Mouse (Mus musculus): ENCODE results near the gene Msh3. TPM values are rescaled to one million over a fixed set of nuclear protein-coding genes. Genes with fewer than 3 reads are reported as not detected.

Msh3 gene
- polyA plus RNA-seq, 1 experiment from 2014 or later = 31.5 TPM

GRCm38 (mm10) chr13:92356376-92356775, 1.6 kb upstream of the Msh3 start:
- Histone ChIP-seq H3K9me3 (no peaks in the 10 kb centered on the region), H3K27me3 (no peaks in the 10 kb centered on the region), H3K4me2 (replicated peaks) (peak overlapping the region; percentile 91), H3K4me3 (peak overlapping the region; percentile 71), H3K4me1 (peaks cover 21% of the 10 kb centered on the region), H3K36me3 (0 out of 2 replicates have a peak, but pooled peaks cover 6% of the 10 kb centered on the region), H3K9ac (replicated peaks) (no peak overlapping the region), H3K27ac (replicated peaks) (no peak overlapping the region)
- no peak for ATAC-seq (ENCODE audit: low FRiP score, low read depth)
- WGBS = 77% methylated on average over 7 of the region's 7 CpGs

- no peak overlapping the region for H3K27ac ChIP-seq (replicated peaks)
These were observed 455 bp upstream of the Msh3 start for GRCm38 (mm10) chr13:92355272-92355643.

GRCm38 (mm10) chr13:92353956-92354355, 847 bp downstream of the Msh3 start:
- Histone ChIP-seq H3K4me2 (replicated peaks) (peak overlapping the region; percentile 91), H3K27ac (replicated peaks) (peak overlapping the region; percentile 90; the same call in 1 of the 2 replicates), H3K36me3 (peaks cover 10% of the 10 kb centered on the region), H3K4me3 (peak overlapping the region; percentile 71), H3K4me1 (peaks cover 21% of the 10 kb centered on the region), H3K27me3 (no peaks in the 10 kb centered on the region), H3K9me3 (no peaks in the 10 kb centered on the region), H3K9ac (replicated peaks) (no peak overlapping the region; the same call in 1 of the 2 replicates)
- WGBS = 35% methylated on average over 4 of the region's 4 CpGs
- ATAC-seq (ENCODE audit: low FRiP score, low read depth) = no peak

More at GRCm38 (mm10) chr13:92355272-92355643, 455 bp upstream of the Msh3 start:
- Histone ChIP-seq H3K4me3 (peak overlapping the region; percentile 71), H3K4me2 (replicated peaks) (peak overlapping the region; percentile 91), H3K4me1 (peaks cover 21% of the 10 kb centered on the region), H3K27me3 (no peaks in the 10 kb centered on the region), H3K9ac (replicated peaks) (peak overlapping the region; percentile 72), H3K36me3 (0 out of 2 replicates have a peak, but pooled peaks cover 6% of the 10 kb centered on the region), H3K9me3 (no peaks in the 10 kb centered on the region)
- under 1% methylated on average over 24 of the region's 24 CpGs for WGBS
- peak; percentile 64 for ATAC-seq (ENCODE audit: low FRiP score, low read depth)

- Histone ChIP-seq H3K4me3 (no peak overlapping the region), H3K4me1 (peaks cover 12% of the 10 kb centered on the region), H3K9me3 (no peaks in the 10 kb centered on the region), H3K27me3 (no peaks in the 10 kb centered on the region), H3K36me3 (peaks cover 28% of the 10 kb centered on the region), H3K4me2 (replicated peaks) (no peak overlapping the region), H3K27ac (replicated peaks) (no peak overlapping the region), H3K9ac (replicated peaks) (no peak overlapping the region)
- 97% methylated on average over 6 of the region's 6 CpGs for WGBS
- ATAC-seq (ENCODE audit: low FRiP score, low read depth) = no peak
These were observed 3.7 kb downstream of the Msh3 start for GRCm38 (mm10) chr13:92351100-92351499.

GRCm38 (mm10) chr13:92346338-92346737, 8.5 kb downstream of the Msh3 start:
- Histone ChIP-seq H3K9me3 (no peaks in the 10 kb centered on the region), H3K4me3 (no peak overlapping the region), H3K27me3 (no peaks in the 10 kb centered on the region), H3K36me3 (peaks cover 63% of the 10 kb centered on the region), H3K4me1 (no peaks in the 10 kb centered on the region), H3K9ac (replicated peaks) (no peak overlapping the region), H3K27ac (replicated peaks) (no peak overlapping the region), H3K4me2 (replicated peaks) (no peak overlapping the region)
- no peak for ATAC-seq (ENCODE audit: low FRiP score, low read depth)
- WGBS = 82% methylated on average over 5 of the region's 5 CpGs

DNA sequence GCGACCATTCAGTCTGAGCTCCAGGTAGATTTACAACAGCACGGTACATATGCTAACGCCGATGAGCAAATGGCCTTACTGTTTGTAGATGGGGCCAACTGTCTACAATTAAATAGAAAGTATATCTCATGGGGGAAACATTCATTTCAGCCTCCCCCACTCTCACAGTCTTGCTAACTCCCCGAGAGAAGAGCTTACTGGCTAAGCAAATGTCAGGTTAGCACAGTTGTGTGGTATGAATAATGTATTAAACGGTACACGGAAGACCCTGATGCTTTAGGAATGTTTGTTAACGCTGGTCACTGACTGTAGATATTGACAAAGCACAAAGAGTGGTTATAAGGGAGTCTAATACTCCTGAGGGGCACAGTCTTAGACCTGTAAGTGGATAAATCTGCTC, 10.8 kb downstream of the Msh3 start:
- Histone ChIP-seq H3K9ac (replicated peaks) (no peak overlapping the region), H3K4me3 (no peak overlapping the region), H3K4me1 (no peaks in the 10 kb centered on the region), H3K9me3 (no peaks in the 10 kb centered on the region), H3K36me3 (peaks cover 67% of the 10 kb centered on the region), H3K27me3 (no peaks in the 10 kb centered on the region), H3K27ac (replicated peaks) (no peak overlapping the region), H3K4me2 (replicated peaks) (no peak overlapping the region)
- ATAC-seq (ENCODE audit: low FRiP score, low read depth) = 0 out of 2 replicates have a peak, but pooled peaks have one; percentile 12
- 87% methylated on average over 8 of the region's 8 CpGs for WGBS

DNA sequence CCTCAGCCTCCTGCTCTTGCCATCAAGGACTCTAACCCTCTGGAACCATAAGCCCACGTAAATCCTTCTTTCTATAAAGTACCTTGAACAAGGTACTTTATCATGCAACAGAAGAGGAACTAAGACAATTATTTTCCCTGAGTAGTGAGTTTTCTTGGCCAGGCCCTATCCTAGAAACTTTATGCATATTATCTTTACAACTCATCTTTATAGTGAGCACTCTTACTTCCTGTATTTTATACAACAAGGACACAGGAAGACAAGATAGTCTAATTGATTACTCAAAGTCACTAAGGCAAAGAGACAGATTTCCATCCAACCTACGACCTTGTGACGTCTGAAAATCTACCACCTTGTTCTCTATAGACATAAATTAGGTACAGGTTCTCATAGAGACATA, 15.0 kb downstream of the Msh3 start:
- ATAC-seq (ENCODE audit: low FRiP score, low read depth) = no peak
- H3K27ac ChIP-seq (replicated peaks) = no peak overlapping the region
- peaks cover 44% of the 10 kb centered on the region for H3K36me3 ChIP-seq
- no peaks in the 10 kb centered on the region for H3K9me3 ChIP-seq
- H3K4me1 ChIP-seq = no peaks in the 10 kb centered on the region
- H3K27me3 ChIP-seq = no peaks in the 10 kb centered on the region
- H3K9ac ChIP-seq (replicated peaks) = no peak overlapping the region
- 89% methylated on average over 3 of the region's 3 CpGs for WGBS
- no peak overlapping the region for H3K4me3 ChIP-seq
- H3K4me2 ChIP-seq (replicated peaks) = no peak overlapping the region

- no peak overlapping the region for H3K9ac ChIP-seq (replicated peaks)
- no peak for ATAC-seq (ENCODE audit: low FRiP score, low read depth)
- H3K4me1 ChIP-seq = no peaks in the 10 kb centered on the region
- H3K4me3 ChIP-seq = no peak overlapping the region
- 85% methylated on average over 6 of the region's 6 CpGs for WGBS
- H3K27ac ChIP-seq (replicated peaks) = no peak overlapping the region
- no peaks in the 10 kb centered on the region for H3K9me3 ChIP-seq
- H3K4me2 ChIP-seq (replicated peaks) = no peak overlapping the region
- peaks cover 25% of the 10 kb centered on the region; the same call in 1 of the 2 replicates for H3K36me3 ChIP-seq
- no peaks in the 10 kb centered on the region for H3K27me3 ChIP-seq
These were observed 16.9 kb downstream of the Msh3 start for GRCm38 (mm10) chr13:92337773-92338462.

DNA sequence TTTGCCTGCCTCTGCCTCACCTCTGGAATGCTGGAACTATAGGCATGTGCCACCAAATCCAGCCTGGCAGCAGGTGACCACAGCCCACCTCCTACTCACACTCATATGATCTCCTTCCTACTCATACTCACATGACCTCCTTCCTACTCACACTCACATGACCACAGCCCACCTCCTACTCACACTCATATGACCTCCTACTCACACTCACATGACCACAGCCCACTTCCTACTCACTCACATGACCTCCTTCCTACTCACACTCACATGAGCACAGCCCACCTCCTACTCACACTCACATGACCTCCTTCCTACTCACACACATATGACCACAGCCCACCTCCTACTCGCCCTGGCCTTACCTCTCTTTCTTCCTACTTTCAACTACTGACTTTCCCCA, 17.9 kb downstream of the Msh3 start:
- Histone ChIP-seq H3K4me3 (no peak overlapping the region), H3K36me3 (peaks cover 17% of the 10 kb centered on the region; the same call in 1 of the 2 replicates), H3K9ac (replicated peaks) (0 out of 2 replicates have a peak overlapping the region, but pooled peaks have one; percentile 11), H3K4me1 (no peaks in the 10 kb centered on the region), H3K27me3 (no peaks in the 10 kb centered on the region), H3K9me3 (no peaks in the 10 kb centered on the region), H3K27ac (replicated peaks) (no peak overlapping the region), H3K4me2 (replicated peaks) (no peak overlapping the region)
- ATAC-seq (ENCODE audit: low FRiP score, low read depth) = no peak
- WGBS = 95% methylated on average over 1 of the region's 1 CpGs

DNA sequence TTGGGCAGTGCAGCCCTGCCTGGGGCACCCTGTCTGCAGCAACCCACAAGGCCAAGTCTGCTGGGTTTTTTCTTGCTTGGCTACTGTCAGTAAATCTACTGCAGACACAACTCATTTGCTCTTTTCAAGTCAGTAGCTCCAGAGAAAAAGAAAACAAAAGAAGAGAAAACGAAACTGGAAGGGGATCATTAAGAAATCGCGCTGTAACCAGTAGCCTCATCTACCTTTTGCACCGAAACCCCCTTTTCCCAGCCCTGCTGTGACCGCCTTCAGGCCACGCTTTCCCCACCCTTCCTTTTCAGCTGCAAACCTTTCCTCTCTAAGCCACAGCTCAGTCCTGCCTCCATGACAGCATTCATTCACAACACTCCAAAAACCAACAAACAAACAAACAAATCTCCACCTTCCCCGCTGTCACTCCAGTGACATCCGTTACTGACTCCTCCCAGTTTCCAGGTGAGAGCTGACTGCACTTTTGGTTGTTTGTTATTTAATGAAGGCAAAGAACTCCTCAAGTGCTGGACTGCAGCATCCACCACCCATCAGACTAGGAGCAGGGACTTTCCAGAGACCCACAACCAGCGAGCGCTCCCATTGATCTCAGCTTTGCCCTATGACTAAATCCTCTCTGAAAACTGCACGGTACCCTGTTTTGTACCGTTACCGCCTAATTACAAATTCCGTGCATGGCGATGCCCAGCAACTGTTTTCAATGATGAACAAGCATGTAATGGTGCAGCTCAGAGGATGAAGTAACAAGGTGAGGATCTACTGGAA, 22.5 kb downstream of the Msh3 start:
- H3K36me3 ChIP-seq = peaks cover 14% of the 10 kb centered on the region; the same call in 1 of the 2 replicates
- H3K4me2 ChIP-seq (replicated peaks) = no peak overlapping the region
- WGBS = 90% methylated on average over 15 of the region's 15 CpGs
- ATAC-seq (ENCODE audit: low FRiP score, low read depth) = no peak
- H3K27ac ChIP-seq (replicated peaks) = no peak overlapping the region
- H3K9me3 ChIP-seq = no peaks in the 10 kb centered on the region
- H3K4me3 ChIP-seq = no peak overlapping the region
- H3K9ac ChIP-seq (replicated peaks) = no peak overlapping the region
- no peaks in the 10 kb centered on the region for H3K4me1 ChIP-seq
- no peaks in the 10 kb centered on the region for H3K27me3 ChIP-seq

GRCm38 (mm10) chr13:92330621-92331020, 24.2 kb downstream of the Msh3 start:
- no peaks in the 10 kb centered on the region for H3K27me3 ChIP-seq
- WGBS = 90% methylated on average over 3 of the region's 3 CpGs
- H3K36me3 ChIP-seq = peaks cover 11% of the 10 kb centered on the region; the same call in 1 of the 2 replicates
- no peak overlapping the region for H3K4me2 ChIP-seq (replicated peaks)
- no peak overlapping the region for H3K27ac ChIP-seq (replicated peaks)
- H3K9ac ChIP-seq (replicated peaks) = no peak overlapping the region
- no peaks in the 10 kb centered on the region for H3K4me1 ChIP-seq
- no peaks in the 10 kb centered on the region for H3K9me3 ChIP-seq
- H3K4me3 ChIP-seq = no peak overlapping the region
- ATAC-seq (ENCODE audit: low FRiP score, low read depth) = no peak

DNA sequence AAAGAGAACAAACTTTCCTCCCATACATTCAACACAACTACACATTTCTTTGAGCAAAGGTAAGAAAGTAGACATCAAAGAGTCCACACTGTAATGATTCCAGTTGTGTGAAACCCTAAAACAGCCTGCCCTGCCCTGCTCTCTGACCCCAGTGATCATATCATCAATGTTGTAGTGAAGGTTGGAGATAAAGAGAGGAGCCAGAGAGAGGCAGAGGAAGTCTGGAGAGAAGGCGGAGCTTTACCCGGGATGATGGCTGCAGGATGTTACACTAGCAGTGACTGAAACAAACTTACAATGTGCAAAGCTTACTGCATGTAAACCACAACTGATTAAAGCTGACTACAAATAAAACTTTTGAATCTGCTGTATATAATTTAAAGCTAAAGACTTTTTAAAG, 26.8 kb downstream of the Msh3 start:
- Histone ChIP-seq H3K9ac (replicated peaks) (no peak overlapping the region), H3K4me2 (replicated peaks) (no peak overlapping the region), H3K4me3 (no peak overlapping the region), H3K9me3 (no peaks in the 10 kb centered on the region), H3K4me1 (no peaks in the 10 kb centered on the region), H3K27ac (replicated peaks) (no peak overlapping the region), H3K27me3 (no peaks in the 10 kb centered on the region), H3K36me3 (peaks cover 11% of the 10 kb centered on the region; the same call in 1 of the 2 replicates)
- ATAC-seq (ENCODE audit: low FRiP score, low read depth) = no peak
- 86% methylated on average over 2 of the region's 2 CpGs for WGBS

All from midbrain, embryonic 12.5 days (tissue).